Mouse (Mus musculus): ENCODE results near the gene Prpf39.

DNA sequence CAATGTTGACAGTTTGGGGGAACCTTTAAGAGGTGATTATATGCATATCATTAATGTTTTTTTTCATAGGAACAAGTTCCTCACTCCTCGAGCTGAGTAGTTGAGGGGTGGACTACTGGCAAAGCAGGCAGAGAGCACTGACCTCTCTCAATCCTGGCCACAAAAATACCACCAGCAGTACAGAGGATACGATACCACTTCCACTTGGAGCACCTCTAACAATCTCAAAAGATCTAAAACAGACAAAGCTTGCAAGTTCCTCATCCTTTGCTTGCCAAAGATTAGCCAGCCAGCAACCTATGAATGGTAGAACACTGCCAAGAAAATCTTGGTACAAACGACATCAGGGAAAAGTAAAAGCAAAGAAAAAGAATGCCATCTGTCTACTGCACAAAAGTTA is 30.1 kb downstream of the Prpf39 start:
- TF ChIP-seq TAL1 (IDR thresholded peaks at IDR 0.05; ENCODE audit: low read length) (no peak), GATA1 (IDR thresholded peaks at IDR 0.05; ENCODE audit: low read length) (no peak)

All from erythroblast, embryonic 14.5 days (primary cell).